Mouse (Mus musculus) liver, embryonic 14 days (tissue): ENCODE data around the gene Tet2. TPM values are rescaled to one million over a fixed set of nuclear protein-coding genes. Genes with fewer than 3 reads are reported as not detected.

Experiments
- polyA plus RNA-seq: library from polyadenylated mRNA; depleted of rRNA; stranded (reverse); fragments of >200 nt; gene quantifications from 2 replicates; pipeline ENCODE4 v1.2.3, GENCODE M21; 2012; rRNA removed

The Tet2 gene
- 2.4 and 3.0 TPM in 2 replicates for polyA plus RNA-seq

GRCm38 (mm10) chr3:133544551-133545303 is at the start of gene Tet2:
TSS of gene Tet2 (minus strand) at chr3:133545139.

Other genes starting within 250 kb of the Tet2 start
- gene Ppa2, start 235.0 kb downstream of the Tet2 start, polyA plus RNA-seq = 20.4 and 20.6 TPM in 2 replicates